Mouse (Mus musculus): ENCODE measurements around the gene Dnaic1.
"Not testable (repeated sequence)": the region's sequence is repeated elsewhere in the genome, so short reads cannot be mapped to it uniquely, and the experiment has no call there.

The Dnaic1 gene

GRCm38 (mm10) chr4:41663614-41664013 is 94.0 kb downstream of the Dnaic1 start:
- no peak for DNase-seq (ENCODE audit: low read depth, low spot score)

GRCm38 (mm10) chr4:41664533-41664932 is 95.0 kb downstream of the Dnaic1 start:
- DNase-seq (ENCODE audit: low read depth, low spot score), result no peak

DNA sequence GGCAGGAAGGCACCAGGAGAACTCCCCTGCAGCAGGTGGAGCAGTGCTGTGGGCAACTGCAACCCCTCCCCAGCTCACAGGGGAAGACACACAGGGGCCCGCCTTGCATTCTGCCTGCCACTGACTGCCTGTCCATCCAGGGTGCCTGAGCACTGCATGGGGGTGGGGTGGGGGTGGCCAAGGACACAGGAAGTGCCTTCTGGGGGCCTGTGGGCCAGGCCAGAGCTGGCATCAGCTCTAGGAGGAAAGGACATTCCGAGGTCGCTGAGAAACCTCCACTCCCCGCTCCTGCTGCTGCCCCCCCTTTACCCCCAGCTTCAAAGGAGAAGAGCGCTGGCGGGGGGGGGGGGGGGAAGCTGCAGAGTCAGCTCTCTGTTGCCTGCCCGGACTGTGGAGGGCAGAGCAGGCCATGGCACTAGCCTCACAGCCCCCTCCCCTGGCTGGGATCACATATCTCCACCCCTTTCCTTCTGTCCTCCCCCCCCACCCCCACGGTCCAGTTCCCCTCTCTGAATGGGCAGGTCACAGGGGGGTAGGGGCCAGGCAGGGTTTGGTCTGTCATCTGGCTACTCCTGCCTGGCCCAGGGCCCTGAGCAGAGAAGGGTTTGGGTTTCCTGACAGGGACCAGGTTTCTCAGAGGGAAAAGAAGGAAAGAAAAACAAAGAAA is 95.6 kb downstream of the Dnaic1 start:
- no peak for DNase-seq (ENCODE audit: low read depth, low spot score)

- DNase-seq (ENCODE audit: low read depth, low spot score), result no peak
Measured at GRCm38 (mm10) chr4:41666646-41667045, 97.1 kb downstream of the Dnaic1 start.

- DNase-seq (ENCODE audit: low read depth, low spot score), result no peak
Measured at GRCm38 (mm10) chr4:41670836-41671235, 101.3 kb downstream of the Dnaic1 start.

GRCm38 (mm10) chr4:41671500-41671899 is 101.9 kb downstream of the Dnaic1 start:
- DNase-seq (ENCODE audit: low read depth, low spot score), result no peak

- no peak for DNase-seq (ENCODE audit: low read depth, low spot score)
Measured at GRCm38 (mm10) chr4:41671963-41672480, 102.4 kb downstream of the Dnaic1 start.

- no peak for DNase-seq (ENCODE audit: low read depth, low spot score)
Measured at GRCm38 (mm10) chr4:41672522-41672963, 103.0 kb downstream of the Dnaic1 start.

DNA sequence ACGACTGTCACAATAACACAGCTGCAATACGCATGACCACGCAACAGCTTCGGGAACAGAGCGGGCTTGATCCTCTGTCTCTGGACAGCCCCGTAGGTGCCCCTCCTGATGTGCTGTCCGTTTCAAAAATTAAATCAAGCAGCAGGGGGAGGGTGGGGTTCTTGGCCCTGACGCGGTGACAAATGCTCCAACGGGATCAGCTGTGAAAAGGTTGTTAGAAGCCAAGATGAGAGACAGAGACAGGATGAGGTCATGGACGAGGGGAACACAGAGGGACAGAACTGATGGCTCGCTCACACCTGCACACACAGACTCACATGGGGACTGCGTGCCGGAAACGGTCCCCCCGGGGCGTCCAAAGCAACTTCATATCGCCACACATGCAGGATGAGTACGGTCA is 103.6 kb downstream of the Dnaic1 start:
- DNase-seq (ENCODE audit: low read depth, low spot score), result no peak

- no peak for DNase-seq (ENCODE audit: low read depth, low spot score)
Measured at GRCm38 (mm10) chr4:41676248-41677005, 106.9 kb downstream of the Dnaic1 start.

DNA sequence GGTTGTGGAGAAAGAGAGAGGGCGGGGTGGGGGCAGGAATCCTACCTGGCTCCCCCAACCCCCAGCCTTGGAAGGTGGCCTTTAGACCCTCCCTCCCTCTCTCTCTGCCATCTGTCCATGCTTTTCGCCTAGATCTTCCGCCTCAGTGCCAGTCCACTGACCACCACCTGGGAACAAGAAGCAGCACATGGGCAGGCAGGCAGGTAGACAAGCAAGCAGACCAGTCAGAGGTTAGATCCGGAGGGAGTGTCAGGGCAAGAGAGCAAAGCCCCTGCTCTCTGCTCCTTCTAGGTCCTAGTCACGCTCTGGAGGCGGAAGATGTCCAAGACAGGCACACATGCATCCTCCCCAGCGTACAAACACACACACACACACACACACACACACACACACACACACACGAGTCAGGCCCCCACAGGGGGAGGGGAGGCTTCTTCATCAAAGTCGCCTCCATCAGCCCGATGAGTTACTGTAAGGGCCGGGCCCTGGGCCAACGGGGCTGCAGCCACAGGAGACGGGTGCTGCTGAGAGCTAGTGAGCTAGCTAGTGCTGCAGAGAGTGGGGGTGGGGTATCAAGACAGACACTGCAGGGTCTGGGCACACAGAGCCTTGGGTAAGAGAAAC is 107.5 kb downstream of the Dnaic1 start:
- no peak for DNase-seq (ENCODE audit: low read depth, low spot score)

- no peak for DNase-seq (ENCODE audit: low read depth, low spot score)
Measured at GRCm38 (mm10) chr4:41678863-41679262, 109.3 kb downstream of the Dnaic1 start.

DNA sequence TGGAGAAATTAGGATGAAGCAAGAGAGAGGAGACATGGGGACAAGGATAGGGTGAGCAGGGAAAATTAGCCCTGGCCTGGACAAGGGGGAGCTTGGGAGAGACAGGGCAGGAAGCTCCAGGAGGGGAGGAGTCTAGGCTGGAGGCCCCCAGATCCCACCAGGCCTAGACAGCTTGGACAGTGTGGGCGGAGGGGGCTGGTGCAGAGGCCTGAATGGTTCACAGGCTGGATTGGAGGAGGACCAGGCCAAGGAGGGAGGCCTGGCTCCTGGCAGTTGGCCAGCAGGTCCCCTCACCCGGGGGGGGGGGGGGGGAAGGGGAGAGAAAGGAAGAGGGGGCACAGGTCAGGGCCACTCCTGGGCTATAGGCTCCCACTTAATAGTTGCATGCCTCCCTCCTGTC is 109.7 kb downstream of the Dnaic1 start:
- no peak for DNase-seq (ENCODE audit: low read depth, low spot score)

GRCm38 (mm10) chr4:41681176-41681575 is 111.6 kb downstream of the Dnaic1 start:
- no peak for DNase-seq (ENCODE audit: low read depth, low spot score)

GRCm38 (mm10) chr4:41681947-41682346 is 112.4 kb downstream of the Dnaic1 start:
- DNase-seq (ENCODE audit: low read depth, low spot score), result no peak

GRCm38 (mm10) chr4:41682789-41683188 is 113.2 kb downstream of the Dnaic1 start:
- DNase-seq (ENCODE audit: low read depth, low spot score), result no peak

GRCm38 (mm10) chr4:41683303-41683702 is 113.7 kb downstream of the Dnaic1 start:
- DNase-seq (ENCODE audit: low read depth, low spot score), result not testable (repeated sequence)

DNA sequence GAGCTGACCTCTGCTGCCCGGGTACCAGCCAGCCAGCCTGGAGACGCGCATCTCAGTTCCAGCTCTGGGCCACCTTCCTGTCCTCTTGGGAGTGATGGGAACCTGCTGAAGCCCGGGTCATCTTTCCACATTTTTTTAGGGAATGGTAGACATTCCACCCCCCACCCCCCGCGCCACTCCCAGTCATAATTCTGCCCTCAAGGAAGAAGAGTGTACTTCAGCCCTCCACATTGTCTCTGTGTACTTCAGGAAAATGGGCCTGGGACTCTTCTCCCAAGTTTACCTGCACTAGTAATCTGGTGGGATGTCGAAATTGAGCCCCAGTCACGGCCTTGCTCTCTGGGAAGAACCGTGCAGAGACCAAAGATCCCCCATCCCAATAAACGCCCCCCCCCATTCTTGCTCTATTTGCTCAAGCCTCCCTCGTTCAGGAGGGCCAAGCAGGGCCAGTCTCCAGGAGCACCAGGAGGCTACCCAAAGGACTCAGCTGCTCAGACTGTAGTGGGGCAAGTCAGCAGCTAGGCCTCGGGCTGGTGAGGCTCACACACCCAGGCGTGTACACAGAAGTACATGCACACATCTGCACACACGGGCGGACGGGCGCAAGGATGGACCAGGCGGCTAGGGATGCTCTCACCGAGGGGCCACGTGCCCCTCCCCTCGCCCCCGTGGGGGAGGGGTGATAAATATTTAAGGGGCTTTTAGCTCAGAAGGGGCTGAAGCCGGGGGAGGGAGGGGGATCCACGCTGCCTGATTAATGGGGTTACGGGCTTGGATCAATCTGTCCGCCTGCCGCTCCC is 114.8 kb downstream of the Dnaic1 start:
- not testable (repeated sequence) for DNase-seq (ENCODE audit: low read depth, low spot score)

DNA sequence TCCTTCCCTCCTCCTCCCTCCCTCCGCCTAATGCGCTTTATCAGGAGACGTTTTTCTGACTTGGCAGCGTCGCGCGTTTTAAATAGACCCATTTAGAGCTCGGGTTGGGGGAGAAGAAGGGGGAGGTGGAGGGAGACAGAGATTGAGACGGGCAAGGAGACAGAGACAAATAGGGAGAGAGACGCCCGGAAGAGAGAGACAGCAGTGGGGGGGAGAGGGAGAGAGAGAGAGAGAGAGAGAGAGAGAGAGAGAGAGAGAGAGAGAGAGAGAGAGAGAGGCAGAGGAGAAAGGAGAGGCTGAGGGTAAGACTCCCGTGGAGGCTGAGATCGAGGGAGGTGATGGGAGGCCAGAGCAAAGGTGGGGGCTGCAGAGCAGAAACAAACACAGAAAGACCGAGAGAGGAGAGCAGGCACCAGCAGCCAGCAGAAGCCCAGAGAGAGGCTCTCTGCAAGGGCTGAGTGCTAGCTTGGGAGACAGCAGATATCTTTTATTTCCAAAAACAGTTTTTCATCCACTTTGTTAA is 115.4 kb downstream of the Dnaic1 start:
- DNase-seq (ENCODE audit: low read depth, low spot score), result not testable (repeated sequence)

GRCm38 (mm10) chr4:41685882-41686492 is 116.4 kb downstream of the Dnaic1 start:
- DNase-seq (ENCODE audit: low read depth, low spot score), result not testable (repeated sequence)

All from CD4-positive helper T cell, adult 2 months (primary cell).